Mouse (Mus musculus) C2C12 (cell line): ENCODE results near the gene Csgalnact2.

Experiments
- CEBPB ChIP-seq: IDR thresholded peaks from one replicate; pipeline ENCODE4 v1.6.1; 2011; ENCODE audit warnings: low read depth, mild to moderate bottlenecking, control low read depth, moderate library complexity
- CTCF ChIP-seq: IDR thresholded peaks from one replicate; pipeline ENCODE4 v1.5.1; 2011; ENCODE audit not compliant: control insufficient read depth, insufficient read depth, insufficient read length
- MYOD1 ChIP-seq: IDR thresholded peaks from one replicate; pipeline ENCODE4 v1.6.1; 2011; ENCODE audit warnings: low read depth; ENCODE audit not compliant: control insufficient read depth, insufficient read length
- USF1 ChIP-seq: IDR thresholded peaks from one replicate; pipeline ENCODE4 v1.6.1; 2011; ENCODE audit warnings: low read depth, mild to moderate bottlenecking, control low read depth, moderate library complexity

- no peak for TF ChIP-seq CTCF
- no peak for TF ChIP-seq CEBPB
- TF ChIP-seq USF1: no peak
- no peak for TF ChIP-seq MYOD1
Measured at GRCm38 (mm10) chr6:118088750-118089440, 50.0 kb downstream of the Csgalnact2 start.
